Mouse (Mus musculus) heart, adult 8-10 months (tissue): Measurements from ENCODE around the gene Olfr1281. TPM values are rescaled to one million over a fixed set of nuclear protein-coding genes. Genes with fewer than 3 reads are reported as not detected.
"Not testable (repeated sequence)": the region's sequence is repeated elsewhere in the genome, so short reads cannot be mapped to it uniquely, and the experiment has no call there.

ENCODE experiments used
- DNase-seq: peaks from one replicate; pipeline ENCODE4 v3.0.0; 2022; ENCODE audit warnings: low spot score
- total RNA-seq, 4 experiments: library from RNA; stranded (reverse); gene quantifications; 2 replicates each; pipeline ENCODE4 v1.2.4; 2022

The Olfr1281 gene
- total RNA-seq: not detected

- DNase-seq: no peak
These were observed at the start of gene Olfr1281 for GRCm38 (mm10) chr2:111326220-111326619. Gene Olfr1281, plus strand, starts transcription at chr2:111326520.

GRCm38 (mm10) chr2:111289836-111290235 is 36.5 kb upstream of the Olfr1281 start, which contains the start of gene Olfr1278:
Gene Olfr1278, plus strand, starts transcription at chr2:111290136.
- DNase-seq: no peak

- DNase-seq: no peak
These were observed 27.8 kb upstream of the Olfr1281 start for GRCm38 (mm10) chr2:111298541-111298940.

- DNase-seq: no peak
These were observed 25.9 kb upstream of the Olfr1281 start, which contains the start of gene Olfr1279 for GRCm38 (mm10) chr2:111300374-111300773. Gene Olfr1279, plus strand, starts transcription at chr2:111300635.

- no peak for DNase-seq
These were observed 12.6 kb upstream of the Olfr1281 start, which contains the start of gene Olfr1280 for GRCm38 (mm10) chr2:111313717-111314116. Gene Olfr1280, plus strand, starts transcription at chr2:111314017.

- DNase-seq: not testable (repeated sequence)
These were observed 7.4 kb downstream of the Olfr1281 start for GRCm38 (mm10) chr2:111333721-111334120.

GRCm38 (mm10) chr2:111335976-111336375 is 9.7 kb downstream of the Olfr1281 start, which contains the start of gene Olfr1282:
Gene Olfr1282, minus strand, starts transcription at chr2:111336076.
- no peak for DNase-seq

- DNase-seq: no peak
These were observed 40.2 kb downstream of the Olfr1281 start, which contains the start of gene Olfr1283 for GRCm38 (mm10) chr2:111366490-111366889. Gene Olfr1283, plus strand, starts transcription at chr2:111366790.

GRCm38 (mm10) chr2:111375222-111375621 is 48.9 kb downstream of the Olfr1281 start, which contains the start of gene Olfr1284:
Gene Olfr1284, plus strand, starts transcription at chr2:111375522.
- DNase-seq: no peak

Other genes starting within 250 kb of the Olfr1281 start
- not detected for gene Gm13941, start 220.5 kb upstream of the Olfr1281 start, total RNA-seq
- not detected for gene Gm15130, start 173.6 kb upstream of the Olfr1281 start, total RNA-seq
- gene 4930430A15Rik, start 96.9 kb upstream of the Olfr1281 start, total RNA-seq: not detected
- gene Olfr1275, start 91.2 kb upstream of the Olfr1281 start, total RNA-seq: not detected
- not detected for gene Olfr1276, start 72.0 kb upstream of the Olfr1281 start, total RNA-seq
- not detected for gene Olfr1277, start 52.4 kb upstream of the Olfr1281 start, total RNA-seq
- gene Olfr1278, start 36.4 kb upstream of the Olfr1281 start, total RNA-seq: not detected
- not detected for gene Olfr1279, start 25.9 kb upstream of the Olfr1281 start, total RNA-seq
- not detected for gene Olfr1280, start 12.5 kb upstream of the Olfr1281 start, total RNA-seq
- gene Olfr1282, start 9.6 kb downstream of the Olfr1281 start, total RNA-seq: not detected
- gene Olfr1283, start 40.3 kb downstream of the Olfr1281 start, total RNA-seq: not detected
- not detected for gene Olfr1284, start 49.0 kb downstream of the Olfr1281 start, total RNA-seq
- gene Olfr1286, start 96.6 kb downstream of the Olfr1281 start, total RNA-seq: not detected
- gene Olfr1287, start 122.6 kb downstream of the Olfr1281 start, total RNA-seq: not detected
- not detected for gene Olfr1288, start 147.6 kb downstream of the Olfr1281 start, total RNA-seq
- gene Olfr1289, start 154.3 kb downstream of the Olfr1281 start, total RNA-seq: not detected
- gene Olfr1290, start 167.3 kb downstream of the Olfr1281 start, total RNA-seq: not detected
- not detected for gene Olfr1291-ps1, start 170.7 kb downstream of the Olfr1281 start, total RNA-seq
- gene Olfr1293-ps, start 198.7 kb downstream of the Olfr1281 start, total RNA-seq: not detected
- gene Olfr1294, start 213.8 kb downstream of the Olfr1281 start, total RNA-seq: not detected
- not detected for gene Olfr1295, start 243.2 kb downstream of the Olfr1281 start, total RNA-seq